11 mouse cellular contexts compared by ENCODE assay signal in the genomic region with DNA sequence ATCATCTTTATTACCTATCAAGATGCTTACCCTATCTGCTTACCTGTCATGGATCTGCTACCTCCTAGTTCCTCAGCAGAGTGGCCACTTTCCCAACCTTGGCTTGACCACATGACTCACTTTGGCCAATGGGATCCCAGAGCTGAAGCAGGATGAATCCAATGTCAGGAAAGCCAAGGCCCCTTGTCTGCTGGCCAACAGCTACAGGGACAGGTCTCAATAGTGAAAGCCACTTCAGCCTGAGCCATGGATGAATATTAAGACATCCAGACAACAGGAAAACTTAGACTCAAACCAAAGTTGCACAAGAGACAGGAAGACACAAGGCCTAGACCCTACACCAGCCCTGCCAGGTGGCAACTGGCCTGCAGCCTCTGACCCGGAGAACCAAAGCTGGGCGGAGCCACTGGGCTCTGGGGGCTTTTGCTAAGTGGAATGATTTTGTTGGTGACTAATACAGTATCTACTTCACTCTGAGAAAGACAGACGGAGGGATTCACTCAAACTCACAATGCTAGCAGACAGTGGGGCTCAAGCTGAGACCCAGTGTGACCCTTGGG.
DNase-seq lines count a peak whose midpoint lies in the region; ATAC-seq and TF ChIP-seq lines count a peak whose summit lies in the region.
"Had no signal": no experiment of that assay in that cellular context is flagged by ENCODE, and none has a peak within 500 bp of the region (broad histone marks: within the 10 kb centered on the region; RNA-seq: fewer than 3 reads in every experiment).

No protein-coding gene starts in this region.

- peaks cover 72% of the 10 kb centered on the region for H3K4me1 ChIP-seq in midbrain, embryonic 10.5 days
- peaks cover 54% of the 10 kb centered on the region for H3K4me1 ChIP-seq in midbrain, embryonic 13.5 days (replicated peaks)
- no peaks in the 10 kb centered on the region for H3K4me1 ChIP-seq in liver, postnatal 0 days (ENCODE audit: insufficient read depth)

- no peak overlapping the region for H3K4me3 ChIP-seq in gastrocnemius, adult 2 months
- H3K4me3 ChIP-seq in midbrain, embryonic 10.5 days, result no peak overlapping the region
- no peak overlapping the region for H3K4me3 ChIP-seq in midbrain, embryonic 13.5 days (replicated peaks)
- no peak overlapping the region for H3K4me3 ChIP-seq in liver, postnatal 0 days (ENCODE audit: low read depth, low read length)
- H3K4me3 ChIP-seq: limb, embryonic 12.5 days had no signal

- TF ChIP-seq EP300 in liver, postnatal 0 days (IDR thresholded peaks at IDR 0.05; ENCODE audit: low read depth), result no peak

- WGBS in midbrain, embryonic 10.5 days, result 87% methylated on average over 3 of the region's 3 CpGs
- WGBS in midbrain, embryonic 13.5 days, result 85% methylated on average over 3 of the region's 3 CpGs
- WGBS in liver, postnatal 0 days (ENCODE audit: insufficient replicate concordance), result 76% methylated on average over 3 of the region's 3 CpGs

- no peaks in the 10 kb centered on the region for H3K27me3 ChIP-seq in midbrain, embryonic 10.5 days (ENCODE audit: low read depth, poor library complexity, severe bottlenecking)
- no peaks in the 10 kb centered on the region for H3K27me3 ChIP-seq in midbrain, embryonic 13.5 days
- no peaks in the 10 kb centered on the region for H3K27me3 ChIP-seq in liver, postnatal 0 days (ENCODE audit: insufficient read depth, low read length)
- H3K27me3 ChIP-seq: limb, embryonic 12.5 days had no signal

- no peak for TF ChIP-seq CTCF in gastrocnemius, adult 2 months (IDR thresholded peaks at IDR 0.05)
- no peak for TF ChIP-seq CTCF in liver, postnatal 0 days (IDR thresholded peaks at IDR 0.05; ENCODE audit: low read depth)

- H3K36me3 ChIP-seq in midbrain, embryonic 10.5 days, result peaks cover 11% of the 10 kb centered on the region; the same call in 1 of the 2 replicates
- no peaks in the 10 kb centered on the region for H3K36me3 ChIP-seq in midbrain, embryonic 13.5 days
- no peaks in the 10 kb centered on the region for H3K36me3 ChIP-seq in liver, postnatal 0 days (replicated peaks; ENCODE audit: insufficient read depth, low read length)
- H3K36me3 ChIP-seq: limb, embryonic 12.5 days had no signal

- 0 out of 2 replicates have a peak overlapping the region, but pooled peaks have one; percentile 20 for H3K27ac ChIP-seq in gastrocnemius, adult 2 months
- peak overlapping the region; percentile 39 for H3K27ac ChIP-seq in midbrain, embryonic 10.5 days (replicated peaks)
- no peak overlapping the region for H3K27ac ChIP-seq in midbrain, embryonic 13.5 days
- no peak overlapping the region for H3K27ac ChIP-seq in liver, postnatal 0 days (ENCODE audit: low read depth)
- H3K27ac ChIP-seq: hindbrain, postnatal 0 days; limb, embryonic 12.5 days had no signal

- no peak for ATAC-seq in midbrain, embryonic 13.5 days
- ATAC-seq in liver, postnatal 0 days, result no peak
- ATAC-seq in granulocyte monocyte progenitor cell, adult 5-6 weeks (replicated peaks; ENCODE audit: poor library complexity, severe bottlenecking), result no peak
- ATAC-seq: hindbrain, postnatal 0 days had no signal

- no peaks in the 10 kb centered on the region for H3K9me3 ChIP-seq in midbrain, embryonic 10.5 days (replicated peaks)
- no peaks in the 10 kb centered on the region for H3K9me3 ChIP-seq in midbrain, embryonic 13.5 days
- no peaks in the 10 kb centered on the region for H3K9me3 ChIP-seq in liver, postnatal 0 days (ENCODE audit: low read length)
- H3K9me3 ChIP-seq: limb, embryonic 12.5 days had no signal

- H3K9ac ChIP-seq in midbrain, embryonic 13.5 days (replicated peaks), result no peak overlapping the region
- H3K9ac ChIP-seq in liver, postnatal 0 days (replicated peaks), result no peak overlapping the region

- no peak overlapping the region for H3K4me2 ChIP-seq in midbrain, embryonic 13.5 days (replicated peaks)
- no peak overlapping the region for H3K4me2 ChIP-seq in liver, postnatal 0 days (ENCODE audit: low read depth, low read length)
- H3K4me2 ChIP-seq: limb, embryonic 12.5 days; midbrain, embryonic 11.5 days had no signal

- intact Hi-C loops in gastrocnemius, adult 2 months (cut with DNase I), result no loop called here
- intact Hi-C loops in heart, postnatal 25 days (cut with DNase I), result loop anchor here (5.0 to 10.0 kb wide), 2 partner anchors 114 to 134 kb away; no protein-coding TSS in a partner anchor

- peak; percentile 74 for DNase-seq in gastrocnemius, adult 2 months
- no peak for DNase-seq in gastrocnemius, postnatal 4 days (ENCODE audit: low spot score in 2 of 2)
- DNase-seq in midbrain, embryonic 10.5 days (ENCODE audit: low spot score), result no peak
- peak; percentile 31 for DNase-seq in heart, adult 8-10 months (ENCODE audit: low spot score)
- peak; percentile 40 for DNase-seq in heart, postnatal 25 days (ENCODE audit: low spot score)
- no peak for DNase-seq in liver, postnatal 0 days

Comparison
In these comparisons a context has a peak if more than half of its experiments do, and no peak if none do; other contexts are left out.
1. DNase-seq: peak in gastrocnemius, adult 2 months (single experiment), heart, adult 8-10 months (single experiment) and heart, postnatal 25 days (single experiment); none in gastrocnemius, postnatal 4 days (0 of 2), midbrain, embryonic 10.5 days (single experiment) and liver, postnatal 0 days (single experiment).
2. H3K27ac ChIP-seq: peak in gastrocnemius, adult 2 months (single experiment) and midbrain, embryonic 10.5 days (single experiment); none in midbrain, embryonic 13.5 days (single experiment) and liver, postnatal 0 days (single experiment).